Mouse (Mus musculus) hindbrain, embryonic 14.5 days (tissue): Measurements from ENCODE around the gene Wdsub1. TPM values are rescaled to one million over a fixed set of nuclear protein-coding genes. Genes with fewer than 3 reads are reported as not detected.

Experiments
- ATAC-seq: fragments of 200-750 bp; cut with Nextera tagmentation; 2 replicates; pipeline ENCODE4 v1.8.0; 2017; ENCODE audit warnings: moderate number of reproducible peaks, mild to moderate bottlenecking, moderate TSS enrichment, moderate library complexity; ENCODE audit not compliant: low FRiP score
- DNase-seq: peaks from one replicate; pipeline ENCODE4 v3.0.0-alpha.2; 2015; ENCODE audit warnings: low spot score
- H3K27ac ChIP-seq: fragments of 300-500 bp; sonication (generic); 2 replicates; pipeline ENCODE4 v1.5.1; 2014; ENCODE audit warnings: mild to moderate bottlenecking, moderate library complexity
- H3K27me3 ChIP-seq: fragments of 300-500 bp; sonication (generic); 2 replicates; pipeline ENCODE4 v1.6.1; 2014; ENCODE audit warnings: mild to moderate bottlenecking, low read length, mixed read lengths; ENCODE audit not compliant: control insufficient read depth, insufficient read depth
- H3K36me3 ChIP-seq: fragments of 300-500 bp; sonication (generic); replicated peaks from 2 replicates; pipeline ENCODE4 v1.6.1; 2014; ENCODE audit not compliant: control insufficient read depth, insufficient read depth
- H3K4me1 ChIP-seq: fragments of 300-500 bp; sonication (generic); replicated peaks from 2 replicates; pipeline ENCODE4 v1.6.1; 2014; ENCODE audit warnings: antibody characterized with exemption, low read length, mixed read lengths; ENCODE audit not compliant: control insufficient read depth, insufficient read depth
- H3K4me2 ChIP-seq: fragments of 300-500 bp; sonication (generic); replicated peaks from 2 replicates; pipeline ENCODE4 v1.6.1; 2014; ENCODE audit warnings: mild to moderate bottlenecking, moderate library complexity
- H3K4me3 ChIP-seq: fragments of 300-500 bp; sonication (generic); replicated peaks from 2 replicates; pipeline ENCODE4 v1.5.1; 2014; ENCODE audit warnings: mild to moderate bottlenecking, low read length
- H3K9ac ChIP-seq: fragments of 300-500 bp; sonication (generic); 2 replicates; pipeline ENCODE4 v1.6.1; 2014
- H3K9me3 ChIP-seq: fragments of 300-500 bp; sonication (generic); 2 replicates; pipeline ENCODE4 v1.6.1; 2016; ENCODE audit warnings: low read length; ENCODE audit not compliant: control insufficient read depth
- WGBS: fragments of 180-500 bp; shearing (Covaris S2); extraction: QIAGEN DNeasy Blood & Tissue Kit; methylation state at CpG from one replicate; pipeline ENCODE4 v1.1.7; 2014; 5-methylcytosine and 5-hydroxymethylcytosine counted together
- polyA plus RNA-seq: library from polyadenylated mRNA; unstranded; fragments of >200 nt; fragmentation: Nextera tagmentation; extraction: Ambion mirVana; gene quantifications from 2 replicates; pipeline ENCODE4 v1.2.1, GENCODE M21; 2014

Gene Wdsub1
- polyA plus RNA-seq, 1 experiment from 2014 or later = 16.6 TPM

DNA sequence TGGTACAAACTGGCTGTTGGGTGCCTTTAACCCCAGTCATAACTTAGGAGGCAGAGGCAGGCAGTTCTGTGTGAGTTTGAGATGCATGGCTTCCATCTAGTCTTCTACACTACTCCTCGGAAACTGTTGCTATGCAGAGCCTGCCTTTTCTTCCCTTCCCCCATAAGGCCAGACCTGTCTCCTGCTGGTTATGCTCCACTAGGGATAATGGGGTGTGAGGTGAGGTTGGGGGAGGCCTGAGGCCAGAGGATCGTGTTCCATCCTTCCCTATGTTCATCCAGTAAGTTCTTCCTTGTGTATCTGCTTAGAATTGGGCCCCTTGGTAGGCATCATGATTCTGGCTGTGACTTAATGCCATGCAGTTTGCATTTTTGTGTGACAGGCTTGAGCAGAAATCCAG, 76.8 kb downstream of the Wdsub1 start:
- DNase-seq (no peak), ATAC-seq (no peak)
- Histone ChIP-seq H3K4me2 (no peak overlapping the region), H3K27me3 (no peaks in the 10 kb centered on the region), H3K9ac (no peak overlapping the region), H3K4me1 (peaks cover 7% of the 10 kb centered on the region; the same call in 1 of the 2 replicates), H3K27ac (no peak overlapping the region), H3K9me3 (no peaks in the 10 kb centered on the region), H3K4me3 (no peak overlapping the region), H3K36me3 (no peaks in the 10 kb centered on the region)
- WGBS = 29% methylated on average over 2 of the region's 2 CpGs

DNA sequence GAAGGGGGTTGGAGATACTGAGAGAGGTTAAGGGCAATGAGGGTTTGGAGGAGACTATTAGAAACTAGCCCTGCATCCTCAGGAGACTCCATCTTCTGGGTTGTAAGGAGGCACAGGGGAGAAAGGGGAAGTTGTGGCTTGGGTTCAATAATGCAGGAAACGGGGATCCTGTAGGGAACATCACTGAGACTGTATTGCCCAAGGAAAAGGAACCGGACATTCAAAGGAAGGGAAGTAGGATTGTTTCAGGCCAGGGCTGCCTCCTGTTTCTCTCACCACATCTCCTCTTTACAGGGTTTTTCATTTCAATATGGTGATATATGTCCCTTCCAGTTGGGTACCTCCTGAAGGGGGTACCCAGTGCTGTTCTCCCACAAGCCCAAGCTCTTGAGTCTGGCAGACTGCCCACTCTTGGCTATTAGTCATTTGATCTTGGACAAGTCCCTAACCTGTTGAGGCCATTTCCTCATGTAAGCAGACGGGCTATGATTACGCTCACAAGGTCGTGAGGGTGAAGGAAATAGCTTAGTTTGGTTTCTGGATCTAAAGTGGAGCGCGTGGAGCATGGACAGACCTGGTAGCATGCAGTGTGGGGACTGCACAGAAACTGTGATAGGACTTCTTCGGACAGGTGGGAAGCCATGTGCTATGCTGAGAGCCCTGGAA, 79.5 kb downstream of the Wdsub1 start:
- ATAC-seq (no peak), DNase-seq (no peak)
- no peak overlapping the region for H3K27ac ChIP-seq
- no peaks in the 10 kb centered on the region for H3K9me3 ChIP-seq
- H3K4me1 ChIP-seq = no peaks in the 10 kb centered on the region; the same call in 1 of the 2 replicates
- 90% methylated on average over 8 of the region's 8 CpGs for WGBS
- no peak overlapping the region for H3K9ac ChIP-seq
- no peak overlapping the region for H3K4me3 ChIP-seq
- no peaks in the 10 kb centered on the region for H3K36me3 ChIP-seq
- H3K27me3 ChIP-seq = no peaks in the 10 kb centered on the region
- no peak overlapping the region for H3K4me2 ChIP-seq
